Mouse (Mus musculus) forebrain, embryonic 16.5 days (tissue): ENCODE measurements at regions not wholly inside any gene's neighbourhood (a gene's known extent, or its start where the extent isn't known, plus 50 kb on each side); places are given as distances from the start of the nearest gene placed in this dataset.
A peak's percentile ranks its signal among the peaks of the same experiment; 100 is the strongest.

ENCODE experiments used
- ATAC-seq: fragments of 200-750 bp; cut with Nextera tagmentation; 2 replicates; pipeline ENCODE4 v1.8.0; 2017; ENCODE audit warnings: mild to moderate bottlenecking, moderate library complexity
- H3K27ac ChIP-seq: fragments of 300-500 bp; sonication (generic); 2 replicates; pipeline ENCODE4 v1.5.1; 2014; ENCODE audit warnings: low read length, control low read depth
- H3K27me3 ChIP-seq: fragments of 300-500 bp; sonication (generic); replicated peaks from 2 replicates; pipeline ENCODE4 v1.6.1; 2014; ENCODE audit warnings: low read length; ENCODE audit not compliant: control insufficient read depth, insufficient read depth
- H3K36me3 ChIP-seq: fragments of 300-500 bp; sonication (generic); 2 replicates; pipeline ENCODE4 v1.6.1; 2014; ENCODE audit not compliant: control insufficient read depth, insufficient read depth
- H3K4me1 ChIP-seq: fragments of 300-500 bp; sonication (generic); replicated peaks from 2 replicates; pipeline ENCODE4 v1.6.1; 2014; ENCODE audit warnings: low read length; ENCODE audit not compliant: control insufficient read depth, insufficient read depth
- H3K4me2 ChIP-seq: fragments of 300-500 bp; sonication (generic); 2 replicates; pipeline ENCODE4 v1.6.1; 2014; ENCODE audit warnings: mild to moderate bottlenecking, low read length, control low read depth
- H3K4me3 ChIP-seq: fragments of 300-500 bp; sonication (generic); replicated peaks from 2 replicates; pipeline ENCODE4 v1.5.1; 2014; ENCODE audit warnings: mild to moderate bottlenecking, low read length, control low read depth
- H3K9ac ChIP-seq: fragments of 300-500 bp; sonication (generic); replicated peaks from 2 replicates; pipeline ENCODE4 v1.6.1; 2014; ENCODE audit warnings: low read depth, low read length, control low read depth
- H3K9me3 ChIP-seq: fragments of 300-500 bp; sonication (generic); 2 replicates; pipeline ENCODE4 v1.6.1; 2016; ENCODE audit warnings: low read length; ENCODE audit not compliant: control insufficient read depth
- WGBS: fragments of 180-500 bp; shearing (Covaris S2); extraction: QIAGEN DNeasy Blood & Tissue Kit; methylation state at CpG from one replicate; pipeline ENCODE4 v1.1.7; 2014; 5-methylcytosine and 5-hydroxymethylcytosine counted together

DNA sequence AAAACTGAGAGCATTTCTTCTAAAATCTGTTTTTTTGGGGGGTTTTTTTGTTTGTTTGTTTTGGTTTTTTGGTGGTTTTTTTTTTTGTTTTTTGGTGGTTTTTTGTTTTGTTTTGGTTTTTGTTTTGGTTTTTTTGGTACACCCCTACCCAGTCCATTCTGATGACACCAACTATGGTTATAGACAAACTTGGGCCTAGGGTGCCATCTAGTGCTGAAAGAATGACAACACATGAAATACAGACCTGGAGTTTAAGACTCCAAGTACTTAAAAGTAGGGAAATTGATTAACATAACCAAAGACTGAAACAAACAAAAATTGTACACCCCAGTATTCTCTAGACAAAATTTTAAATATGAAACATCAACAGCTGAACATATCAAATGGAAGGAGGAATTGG lies 76.0 kb upstream of the Ano5 start:
- H3K4me1 ChIP-seq: no peaks in the 10 kb centered on the region
- no peak overlapping the region for H3K9ac ChIP-seq
- no peaks in the 10 kb centered on the region for H3K9me3 ChIP-seq
- H3K27ac ChIP-seq: no peak overlapping the region
- no peak overlapping the region for H3K4me3 ChIP-seq
- no peak overlapping the region for H3K4me2 ChIP-seq
- H3K36me3 ChIP-seq: no peaks in the 10 kb centered on the region
- no peaks in the 10 kb centered on the region for H3K27me3 ChIP-seq
- ATAC-seq: 0 out of 2 replicates have a peak, but pooled peaks have one; percentile 55

DNA sequence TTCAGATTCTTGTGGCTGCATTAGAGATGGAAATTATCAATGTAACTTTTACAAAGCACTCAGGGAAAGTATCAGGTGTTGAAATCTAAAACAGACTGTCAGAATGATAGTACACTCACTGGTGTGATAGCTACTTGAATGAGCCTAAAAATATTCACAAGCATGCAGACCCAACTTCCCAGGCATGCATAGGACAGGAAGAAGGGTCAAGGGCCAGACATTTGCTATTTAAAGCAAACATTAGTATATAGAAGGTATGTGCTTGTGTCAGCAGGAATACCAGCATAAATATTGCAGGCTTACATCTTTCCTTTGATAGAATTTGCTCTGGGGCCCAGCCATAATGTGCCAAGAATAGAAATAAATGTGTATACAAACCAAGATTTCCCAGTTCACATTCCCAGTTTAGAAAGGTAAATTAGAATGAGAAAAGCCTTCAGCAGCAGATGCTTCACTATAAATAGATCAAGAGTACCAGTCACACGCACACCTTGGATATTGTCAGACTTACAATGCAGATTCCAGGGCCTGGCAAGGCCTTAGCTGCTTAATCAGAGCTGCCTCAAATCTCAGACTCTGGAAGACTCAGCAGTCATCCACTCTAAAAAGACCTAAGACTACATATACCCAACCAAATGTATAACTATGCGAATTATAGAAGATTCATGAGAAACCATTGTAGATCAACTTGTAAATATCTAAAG lies 55.7 kb upstream of the Ano5 start:
- WGBS: 88% methylated on average over 2 of the region's 2 CpGs
- Histone ChIP-seq H3K4me3 (no peak overlapping the region), H3K4me1 (no peaks in the 10 kb centered on the region), H3K36me3 (no peaks in the 10 kb centered on the region), H3K27ac (no peak overlapping the region), H3K4me2 (no peak overlapping the region), H3K27me3 (no peaks in the 10 kb centered on the region), H3K9ac (no peak overlapping the region), H3K9me3 (no peaks in the 10 kb centered on the region)
- no peak for ATAC-seq

DNA sequence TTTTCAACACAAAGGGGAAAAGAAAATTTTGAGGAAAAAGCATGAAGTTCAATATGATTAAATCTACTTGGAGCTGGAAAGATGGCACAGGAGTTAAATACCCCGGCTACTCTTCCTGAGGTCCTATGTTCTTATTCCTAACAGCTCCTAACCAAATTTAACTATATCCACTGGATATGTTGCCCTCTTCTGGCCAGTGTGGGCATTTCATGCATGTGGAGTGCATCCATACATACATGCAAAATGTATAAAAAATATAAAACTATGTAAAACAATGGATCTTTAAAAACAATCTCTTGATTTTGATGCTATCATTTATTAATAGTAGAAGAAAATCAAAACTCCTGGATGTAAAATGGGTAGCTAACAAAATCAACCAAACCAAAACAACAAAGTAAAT lies 52.1 kb upstream of the Ano5 start:
- Histone ChIP-seq H3K27ac (no peak overlapping the region), H3K4me2 (no peak overlapping the region), H3K9me3 (no peaks in the 10 kb centered on the region), H3K36me3 (no peaks in the 10 kb centered on the region), H3K4me3 (no peak overlapping the region), H3K4me1 (no peaks in the 10 kb centered on the region), H3K9ac (no peak overlapping the region), H3K27me3 (no peaks in the 10 kb centered on the region)
- no peak for ATAC-seq
- 86% methylated on average over 1 of the region's 1 CpGs for WGBS
